Mouse (Mus musculus): ENCODE measurements around the gene Ldlrad1.

The Ldlrad1 gene

GRCm38 (mm10) chr4:107260001-107260400 lies 51.0 kb downstream of the Ldlrad1 start:
- peak; percentile 53 for DNase-seq (ENCODE audit: low read depth, low spot score)

All from CD4-positive, CD25-positive, alpha-beta regulatory T cell, adult 2 months (primary cell).